Mouse (Mus musculus): ENCODE measurements around the gene Mettl22.

Mettl22 gene

DNA sequence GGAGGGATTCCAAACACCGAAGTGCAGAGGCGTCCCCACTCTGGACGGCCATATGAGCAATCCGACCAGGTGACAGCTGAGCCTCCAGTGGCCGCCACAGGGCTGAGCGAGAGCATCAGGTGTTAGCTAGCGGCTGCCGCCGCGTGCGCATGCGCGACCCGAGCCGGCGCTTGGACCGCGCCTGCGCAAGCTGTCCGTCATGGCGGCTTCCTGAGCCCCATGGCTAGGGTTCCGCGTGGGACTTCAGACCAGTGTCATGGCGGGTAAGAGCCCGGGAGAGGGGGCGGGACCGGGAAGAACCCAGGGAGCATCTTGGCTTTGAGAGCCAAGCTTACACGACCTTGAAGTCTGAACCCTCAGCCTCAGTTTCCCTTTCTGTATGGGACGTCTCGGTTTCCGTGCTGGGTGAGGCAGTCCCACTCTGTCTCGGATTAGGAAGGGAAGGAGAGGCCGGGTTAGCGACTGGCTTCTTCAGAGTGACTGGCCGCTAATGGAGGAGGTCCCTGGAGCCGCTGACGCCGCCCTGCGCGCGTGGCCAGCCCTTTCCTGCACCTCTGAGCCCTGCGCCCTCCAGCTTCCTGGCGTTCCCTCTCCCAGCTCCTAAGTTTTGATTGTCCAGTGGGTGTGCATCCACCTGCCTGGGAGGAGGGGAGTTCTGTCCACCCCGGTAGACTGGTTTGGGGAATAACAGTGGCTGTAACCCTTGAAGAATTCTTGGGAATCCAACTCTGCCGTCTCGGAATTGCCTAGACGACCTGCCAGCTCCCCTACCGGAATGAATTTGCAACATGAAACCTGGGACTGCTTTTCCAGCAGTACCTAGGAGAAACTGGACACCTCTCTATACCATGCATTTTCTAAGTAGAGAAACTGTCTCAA is at the start of gene Mettl22:
Gene Mettl22, plus strand, starts transcription at position 186 of the 879 bp plus-strand sequence.
- TF ChIP-seq CTCF (conservative IDR thresholded peaks at IDR 0.05; ENCODE audit: low read length) = no peak; the same call in 1 of the 2 replicates
- no peak for TF ChIP-seq POU5F1 (IDR thresholded peaks at IDR 0.05; ENCODE audit: borderline replicate concordance, low read length)
- no peak for TF ChIP-seq NANOG (IDR thresholded peaks at IDR 0.05; ENCODE audit: borderline replicate concordance, low read length)
- Histone ChIP-seq H3K36me3 (ENCODE audit: insufficient read depth, low read length) (peaks cover 21% of the 10 kb centered on the region), H3K4me3 (replicated peaks; ENCODE audit: low read length) (peak within 1 kb of the TSS; percentile 96), H3K27me3 (ENCODE audit: insufficient read depth, low read length) (0 out of 2 replicates have a peak, but pooled peaks cover 4% of the 10 kb centered on the region), H3K4me1 (replicated peaks; ENCODE audit: low read depth, low read length) (peaks cover 15% of the 10 kb centered on the region), H3K9me3 (ENCODE audit: low read length) (no peaks in the 10 kb centered on the region)

- H3K4me3 ChIP-seq (replicated peaks; ENCODE audit: low read length) = no peak overlapping the region
- no peaks in the 10 kb centered on the region for H3K36me3 ChIP-seq (ENCODE audit: insufficient read depth, low read length)
- no peak for TF ChIP-seq POU5F1 (IDR thresholded peaks at IDR 0.05; ENCODE audit: borderline replicate concordance, low read length)
- TF ChIP-seq NANOG (IDR thresholded peaks at IDR 0.05; ENCODE audit: borderline replicate concordance, low read length) = no peak
- TF ChIP-seq CTCF (conservative IDR thresholded peaks at IDR 0.05; ENCODE audit: low read length) = no peak
- peaks cover 3% of the 10 kb centered on the region for H3K9me3 ChIP-seq (ENCODE audit: low read length)
- peaks cover 43% of the 10 kb centered on the region for H3K27me3 ChIP-seq (ENCODE audit: insufficient read depth, low read length)
- H3K4me1 ChIP-seq (replicated peaks; ENCODE audit: low read depth, low read length) = peaks cover 25% of the 10 kb centered on the region
These were observed 49.7 kb upstream of the Mettl22 start for GRCm38 (mm10) chr16:8420842-8421241.

DNA sequence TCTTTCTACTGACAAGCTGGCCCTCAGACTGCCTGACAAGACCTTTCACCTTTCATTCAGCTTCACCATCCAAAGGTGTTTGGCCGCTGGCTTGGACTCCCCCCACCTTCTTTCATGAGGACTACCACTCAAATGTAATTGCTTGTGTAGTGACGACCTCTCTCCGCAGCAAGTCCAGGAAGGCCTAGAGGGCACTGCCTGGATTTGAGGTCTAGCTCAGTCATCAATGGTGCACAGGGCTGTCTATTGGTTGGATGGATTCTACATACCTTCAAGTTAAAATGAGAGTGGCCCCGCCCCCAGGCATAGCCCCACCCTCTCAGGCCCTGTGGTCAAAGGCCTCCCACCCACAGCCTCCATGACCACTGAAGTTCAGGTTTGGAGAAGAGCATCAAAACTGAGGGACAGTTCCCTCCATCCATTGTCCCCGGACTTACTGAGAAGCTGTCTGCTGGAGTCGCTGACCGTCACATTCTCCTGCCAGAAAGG is 46.9 kb upstream of the Mettl22 start:
- TF ChIP-seq POU5F1 (IDR thresholded peaks at IDR 0.05; ENCODE audit: borderline replicate concordance, low read length) (no peak), CTCF (conservative IDR thresholded peaks at IDR 0.05; ENCODE audit: low read length) (no peak), NANOG (IDR thresholded peaks at IDR 0.05; ENCODE audit: borderline replicate concordance, low read length) (no peak)
- Histone ChIP-seq H3K4me1 (replicated peaks; ENCODE audit: low read depth, low read length) (peaks cover 16% of the 10 kb centered on the region), H3K36me3 (ENCODE audit: insufficient read depth, low read length) (no peaks in the 10 kb centered on the region), H3K4me3 (replicated peaks; ENCODE audit: low read length) (no peak overlapping the region), H3K27me3 (ENCODE audit: insufficient read depth, low read length) (peaks cover 63% of the 10 kb centered on the region), H3K9me3 (ENCODE audit: low read length) (peaks cover 3% of the 10 kb centered on the region)

DNA sequence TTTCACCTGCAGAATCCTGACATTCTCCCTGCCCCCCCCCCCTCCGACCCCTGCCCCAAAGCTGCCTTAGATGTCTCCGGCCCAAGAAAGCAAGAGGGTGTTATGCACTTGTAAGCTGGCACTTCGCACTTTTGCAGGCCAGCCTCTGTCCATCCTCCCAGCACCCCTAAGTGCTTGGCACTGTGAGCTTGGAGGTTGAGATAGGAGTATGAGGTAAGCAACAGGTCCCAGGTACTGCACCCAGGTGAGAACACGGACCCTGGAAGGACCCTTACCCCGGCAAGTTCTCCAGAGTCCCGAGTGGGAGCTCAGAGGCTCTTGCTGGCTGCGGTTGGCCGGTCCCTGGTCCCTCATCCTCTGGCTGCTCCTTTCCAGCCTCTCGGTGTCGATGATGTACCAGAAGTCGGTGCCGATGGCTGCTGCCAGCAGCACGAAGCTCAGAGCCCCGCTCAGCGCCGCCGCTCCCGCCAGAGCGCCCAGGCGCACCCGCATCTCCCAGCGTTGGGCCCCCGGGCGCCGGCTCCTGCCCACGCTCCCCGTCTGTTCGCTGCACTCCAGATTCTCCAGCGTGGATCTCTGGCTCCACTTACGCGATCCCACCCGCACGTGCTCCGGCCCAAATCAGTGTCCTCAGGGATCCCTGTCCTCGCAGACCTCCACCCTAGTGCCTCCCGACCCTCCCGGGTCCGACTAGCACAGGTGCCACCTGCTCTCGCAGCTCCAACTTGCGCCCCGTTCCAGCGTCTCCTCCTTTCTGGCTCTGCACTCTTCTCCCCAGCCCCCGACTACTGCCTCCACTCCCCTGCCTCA is 46.2 kb upstream of the Mettl22 start:
- peaks cover 63% of the 10 kb centered on the region for H3K27me3 ChIP-seq (ENCODE audit: insufficient read depth, low read length)
- H3K36me3 ChIP-seq (ENCODE audit: insufficient read depth, low read length) = no peaks in the 10 kb centered on the region
- peaks cover 3% of the 10 kb centered on the region for H3K9me3 ChIP-seq (ENCODE audit: low read length)
- peak overlapping the region; percentile 75 for H3K4me3 ChIP-seq (replicated peaks; ENCODE audit: low read length)
- TF ChIP-seq NANOG (IDR thresholded peaks at IDR 0.05; ENCODE audit: borderline replicate concordance, low read length) = no peak
- no peak for TF ChIP-seq CTCF (conservative IDR thresholded peaks at IDR 0.05; ENCODE audit: low read length)
- no peak for TF ChIP-seq POU5F1 (IDR thresholded peaks at IDR 0.05; ENCODE audit: borderline replicate concordance, low read length)
- peaks cover 16% of the 10 kb centered on the region for H3K4me1 ChIP-seq (replicated peaks; ENCODE audit: low read depth, low read length)

GRCm38 (mm10) chr16:8424971-8425330 is 45.6 kb upstream of the Mettl22 start, which contains the start of gene Tmem114:
Gene Tmem114, minus strand, starts transcription at chr16:8425136.
- Histone ChIP-seq H3K4me1 (replicated peaks; ENCODE audit: low read depth, low read length) (peaks cover 16% of the 10 kb centered on the region), H3K9me3 (ENCODE audit: low read length) (peaks cover 3% of the 10 kb centered on the region), H3K36me3 (ENCODE audit: insufficient read depth, low read length) (no peaks in the 10 kb centered on the region), H3K27me3 (ENCODE audit: insufficient read depth, low read length) (peaks cover 67% of the 10 kb centered on the region), H3K4me3 (replicated peaks; ENCODE audit: low read length) (peak within 1 kb of the TSS; percentile 75)
- no peak for TF ChIP-seq CTCF (conservative IDR thresholded peaks at IDR 0.05; ENCODE audit: low read length)
- no peak for TF ChIP-seq NANOG (IDR thresholded peaks at IDR 0.05; ENCODE audit: borderline replicate concordance, low read length)
- no peak for TF ChIP-seq POU5F1 (IDR thresholded peaks at IDR 0.05; ENCODE audit: borderline replicate concordance, low read length)

DNA sequence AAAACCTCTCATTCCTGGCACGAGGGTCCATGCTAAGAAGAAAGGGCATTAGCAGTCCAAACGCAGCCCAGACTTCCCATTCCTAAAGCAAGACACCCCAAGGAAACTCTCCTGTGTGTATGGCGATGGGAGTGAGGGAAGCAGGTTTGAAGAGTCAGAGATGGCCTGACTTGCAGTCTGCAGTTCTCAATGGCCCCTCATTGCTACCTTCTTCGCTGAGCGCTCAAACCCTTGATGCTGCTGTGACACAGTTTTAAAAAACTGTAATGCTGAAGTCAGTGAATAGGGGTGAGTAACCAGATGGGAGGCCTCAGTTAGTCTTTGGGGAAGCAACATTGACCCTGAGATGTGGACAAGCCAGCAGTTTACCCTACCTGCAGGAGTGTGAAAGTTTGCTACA is 44.9 kb upstream of the Mettl22 start:
- peaks cover 3% of the 10 kb centered on the region for H3K9me3 ChIP-seq (ENCODE audit: low read length)
- H3K27me3 ChIP-seq (ENCODE audit: insufficient read depth, low read length) = peaks cover 67% of the 10 kb centered on the region
- H3K4me3 ChIP-seq (replicated peaks; ENCODE audit: low read length) = no peak overlapping the region
- TF ChIP-seq POU5F1 (IDR thresholded peaks at IDR 0.05; ENCODE audit: borderline replicate concordance, low read length) = no peak
- no peak for TF ChIP-seq NANOG (IDR thresholded peaks at IDR 0.05; ENCODE audit: borderline replicate concordance, low read length)
- no peak for TF ChIP-seq CTCF (conservative IDR thresholded peaks at IDR 0.05; ENCODE audit: low read length)
- H3K4me1 ChIP-seq (replicated peaks; ENCODE audit: low read depth, low read length) = peaks cover 16% of the 10 kb centered on the region
- no peaks in the 10 kb centered on the region for H3K36me3 ChIP-seq (ENCODE audit: insufficient read depth, low read length)

GRCm38 (mm10) chr16:8429531-8429930 is 41.1 kb upstream of the Mettl22 start:
- Histone ChIP-seq H3K27me3 (ENCODE audit: insufficient read depth, low read length) (peaks cover 43% of the 10 kb centered on the region), H3K4me1 (replicated peaks; ENCODE audit: low read depth, low read length) (peaks cover 10% of the 10 kb centered on the region), H3K36me3 (ENCODE audit: insufficient read depth, low read length) (no peaks in the 10 kb centered on the region), H3K4me3 (replicated peaks; ENCODE audit: low read length) (no peak overlapping the region), H3K9me3 (ENCODE audit: low read length) (peaks cover 3% of the 10 kb centered on the region)
- TF ChIP-seq CTCF (conservative IDR thresholded peaks at IDR 0.05; ENCODE audit: low read length) (no peak), POU5F1 (IDR thresholded peaks at IDR 0.05; ENCODE audit: borderline replicate concordance, low read length) (no peak), NANOG (IDR thresholded peaks at IDR 0.05; ENCODE audit: borderline replicate concordance, low read length) (no peak)

DNA sequence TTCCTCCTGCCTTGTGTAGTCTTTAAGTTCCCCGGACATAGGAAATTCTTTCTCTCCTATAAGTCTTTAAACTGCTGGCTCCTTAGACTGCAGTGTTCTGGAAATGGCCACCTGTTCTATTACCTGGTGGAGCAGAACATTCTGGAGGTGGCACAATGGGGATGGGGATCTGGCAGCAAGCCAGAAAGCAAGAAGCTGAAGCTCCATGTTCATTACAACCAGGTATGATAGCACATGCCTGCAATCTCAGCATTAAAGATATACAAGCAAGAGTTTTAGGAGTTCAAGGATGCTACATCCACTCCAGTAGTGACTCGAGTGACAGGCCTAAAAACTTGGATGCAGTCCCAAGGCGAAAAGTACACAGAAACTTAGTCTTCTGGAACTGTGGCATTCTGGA is 38.0 kb upstream of the Mettl22 start:
- no peak for TF ChIP-seq NANOG (IDR thresholded peaks at IDR 0.05; ENCODE audit: borderline replicate concordance, low read length)
- no peak for TF ChIP-seq POU5F1 (IDR thresholded peaks at IDR 0.05; ENCODE audit: borderline replicate concordance, low read length)
- Histone ChIP-seq H3K36me3 (ENCODE audit: insufficient read depth, low read length) (no peaks in the 10 kb centered on the region), H3K4me1 (replicated peaks; ENCODE audit: low read depth, low read length) (0 out of 2 replicates have a peak, but pooled peaks cover 3% of the 10 kb centered on the region), H3K9me3 (ENCODE audit: low read length) (no peaks in the 10 kb centered on the region), H3K4me3 (replicated peaks; ENCODE audit: low read length) (no peak overlapping the region), H3K27me3 (ENCODE audit: insufficient read depth, low read length) (peaks cover 18% of the 10 kb centered on the region)
